Mouse (Mus musculus): Measurements from ENCODE around the gene Cfap69. TPM values are rescaled to one million over a fixed set of nuclear protein-coding genes. Genes with fewer than 3 reads are reported as not detected.

The Cfap69 gene
- polyA plus RNA-seq, 1 experiment, result 5.1 TPM

DNA sequence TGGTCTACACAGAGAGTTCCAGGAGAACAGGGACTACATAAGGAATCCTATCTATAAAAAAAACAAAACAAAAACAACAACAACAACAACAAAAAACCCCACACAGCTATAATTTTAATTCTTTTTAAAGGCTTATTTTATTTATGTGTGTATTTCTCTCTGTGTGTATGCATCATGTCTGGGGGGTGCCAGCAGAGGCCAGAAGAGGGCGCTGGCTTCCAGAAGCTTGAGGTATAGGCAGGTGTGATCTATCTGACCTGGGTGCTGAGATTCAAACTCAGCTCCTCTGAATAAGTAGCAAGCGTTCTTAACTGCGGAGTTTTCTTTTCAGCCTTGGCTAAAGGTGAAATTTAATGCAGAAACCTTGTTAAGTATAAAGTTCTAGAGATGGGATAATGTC lies 76.4 kb downstream of the Cfap69 start:
- no peak overlapping the region for H3K9ac ChIP-seq (ENCODE audit: low read depth, poor library complexity, severe bottlenecking)
- H3K27ac ChIP-seq (ENCODE audit: insufficient read depth, low read length), result no peak overlapping the region
- TF ChIP-seq CTCF (IDR thresholded peaks at IDR 0.05; ENCODE audit: low read depth, low read length) (peak; percentile 7), EP300 (IDR thresholded peaks at IDR 0.05; ENCODE audit: insufficient read depth, low read depth, low read length) (no peak)
- no peaks in the 10 kb centered on the region for H3K4me1 ChIP-seq (ENCODE audit: control insufficient read depth, insufficient read depth, low read length)
- no peaks in the 10 kb centered on the region for H3K36me3 ChIP-seq (ENCODE audit: control insufficient read depth, insufficient read depth, low read length, poor library complexity, severe bottlenecking)
- H3K4me3 ChIP-seq (ENCODE audit: low read depth, low read length), result no peak overlapping the region
- H3K9me3 ChIP-seq (replicated peaks; ENCODE audit: control insufficient read depth, insufficient read depth, low read length, poor library complexity, severe bottlenecking), result 0 out of 2 replicates have a peak, but pooled peaks cover 2% of the 10 kb centered on the region
- no peaks in the 10 kb centered on the region for H3K27me3 ChIP-seq (ENCODE audit: control insufficient read depth, insufficient read depth, low read length, poor library complexity, severe bottlenecking)

DNA sequence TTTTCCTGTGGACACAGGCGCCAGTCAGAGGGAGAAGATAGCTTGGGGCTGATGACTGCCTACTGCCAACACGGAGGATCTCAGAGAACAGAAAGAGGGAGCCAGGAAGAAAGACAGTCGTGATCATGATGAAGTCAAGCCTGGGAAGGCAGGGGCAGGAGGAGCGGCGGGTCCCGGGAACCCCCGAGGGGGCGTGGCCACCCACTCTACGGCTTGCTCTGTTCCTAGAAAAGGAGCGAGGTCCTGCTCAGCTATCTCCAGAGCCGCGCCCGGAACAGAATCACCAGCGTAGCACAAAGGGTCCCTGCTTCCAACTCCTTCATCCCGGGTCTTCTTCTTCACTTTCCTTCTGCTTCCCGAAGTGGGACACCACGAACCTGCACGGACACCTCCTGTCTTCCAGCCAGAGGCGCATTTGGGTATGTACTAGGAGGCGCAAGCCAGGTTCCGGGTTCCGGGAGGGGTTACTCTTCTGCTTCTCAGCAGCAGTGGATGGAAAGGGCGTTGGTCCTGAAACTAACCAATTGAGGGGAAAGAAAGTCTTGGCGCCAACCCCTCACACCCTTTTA lies 90.2 kb downstream of the Cfap69 start, which contains the start of gene Gm8773:
Gene Gm8773, plus strand, starts transcription at position 51 of the 569 bp plus-strand sequence.
- TF ChIP-seq CTCF (IDR thresholded peaks at IDR 0.05; ENCODE audit: low read depth, low read length) (no peak), POLR2A (IDR thresholded peaks at IDR 0.05; ENCODE audit: insufficient read depth, low read length) (no peak), EP300 (IDR thresholded peaks at IDR 0.05; ENCODE audit: insufficient read depth, low read depth, low read length) (no peak)
- Histone ChIP-seq H3K4me3 (ENCODE audit: low read depth, low read length) (peak within 1 kb of the TSS; percentile 83), H3K27ac (ENCODE audit: insufficient read depth, low read length) (no peak within 1 kb of the TSS), H3K9me3 (replicated peaks; ENCODE audit: control insufficient read depth, insufficient read depth, low read length, poor library complexity, severe bottlenecking) (no peaks in the 10 kb centered on the region), H3K36me3 (ENCODE audit: control insufficient read depth, insufficient read depth, low read length, poor library complexity, severe bottlenecking) (no peaks in the 10 kb centered on the region), H3K9ac (ENCODE audit: low read depth, poor library complexity, severe bottlenecking) (0 out of 2 replicates have a peak within 1 kb of the TSS, but pooled peaks have one; percentile 16), H3K27me3 (ENCODE audit: control insufficient read depth, insufficient read depth, low read length, poor library complexity, severe bottlenecking) (0 out of 2 replicates have a peak, but pooled peaks cover 2% of the 10 kb centered on the region), H3K4me1 (ENCODE audit: control insufficient read depth, insufficient read depth, low read length) (no peaks in the 10 kb centered on the region)

DNA sequence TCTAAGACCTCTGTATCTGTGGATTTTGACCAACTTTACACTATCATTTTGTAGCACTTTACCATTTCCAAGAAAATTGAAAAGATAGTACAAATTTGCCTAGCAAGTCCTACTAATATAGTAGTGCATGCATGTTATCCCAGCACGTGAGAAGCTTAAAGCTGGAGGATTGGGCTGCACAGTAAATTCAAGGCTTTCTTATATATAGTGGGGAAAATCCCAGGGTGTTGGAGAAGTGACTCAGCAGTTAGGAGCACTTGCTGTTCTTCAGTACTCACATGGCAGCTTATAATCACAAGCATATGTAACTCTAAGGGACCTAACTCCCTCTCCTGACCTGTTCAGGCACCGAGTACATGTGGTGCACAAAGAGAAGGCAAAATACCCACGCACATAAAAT lies 101.6 kb downstream of the Cfap69 start:
- Histone ChIP-seq H3K27ac (ENCODE audit: insufficient read depth, low read length) (no peak overlapping the region), H3K4me3 (ENCODE audit: low read depth, low read length) (no peak overlapping the region), H3K9me3 (replicated peaks; ENCODE audit: control insufficient read depth, insufficient read depth, low read length, poor library complexity, severe bottlenecking) (no peaks in the 10 kb centered on the region), H3K9ac (ENCODE audit: low read depth, poor library complexity, severe bottlenecking) (no peak overlapping the region), H3K4me1 (ENCODE audit: control insufficient read depth, insufficient read depth, low read length) (peaks cover 3% of the 10 kb centered on the region), H3K36me3 (ENCODE audit: control insufficient read depth, insufficient read depth, low read length, poor library complexity, severe bottlenecking) (no peaks in the 10 kb centered on the region), H3K27me3 (ENCODE audit: control insufficient read depth, insufficient read depth, low read length, poor library complexity, severe bottlenecking) (no peaks in the 10 kb centered on the region)
- TF ChIP-seq EP300 (IDR thresholded peaks at IDR 0.05; ENCODE audit: insufficient read depth, low read depth, low read length), result no peak
- TF ChIP-seq POLR2A (IDR thresholded peaks at IDR 0.05; ENCODE audit: insufficient read depth, low read length), result no peak
- TF ChIP-seq CTCF (IDR thresholded peaks at IDR 0.05; ENCODE audit: low read depth, low read length), result no peak

DNA sequence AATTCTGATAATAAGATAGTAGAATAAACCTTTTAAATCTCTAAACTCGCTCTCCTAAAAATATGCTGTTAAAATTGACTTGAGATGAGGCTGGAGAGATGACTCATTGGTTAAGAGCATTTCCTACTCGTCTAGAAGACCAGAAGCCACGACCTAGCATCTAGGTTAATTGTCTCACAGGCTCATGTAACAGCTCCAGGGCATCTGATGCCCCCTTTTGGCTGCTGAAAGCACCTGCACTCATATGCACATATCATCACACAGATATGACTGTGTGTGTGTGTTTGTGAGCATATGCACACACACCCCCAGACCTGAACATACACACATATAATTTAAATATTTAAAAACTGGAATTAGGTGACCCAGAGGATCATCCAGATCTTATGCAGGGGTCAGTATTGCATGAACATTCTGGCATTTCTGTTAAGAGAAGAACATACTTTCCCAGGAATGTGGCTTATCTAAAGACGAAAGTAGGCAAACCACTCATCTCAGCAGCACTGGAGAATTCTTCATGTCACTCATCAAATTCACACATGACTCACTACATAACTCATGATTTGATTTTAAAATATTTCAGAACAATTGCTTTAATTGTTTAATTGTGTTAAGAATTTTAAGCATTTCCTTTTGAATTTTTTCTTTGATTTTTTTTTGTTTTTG lies 102.9 kb downstream of the Cfap69 start:
- Histone ChIP-seq H3K36me3 (ENCODE audit: control insufficient read depth, insufficient read depth, low read length, poor library complexity, severe bottlenecking) (peaks cover 3% of the 10 kb centered on the region; the same call in 1 of the 2 replicates), H3K4me1 (ENCODE audit: control insufficient read depth, insufficient read depth, low read length) (peaks cover 4% of the 10 kb centered on the region), H3K9ac (ENCODE audit: low read depth, poor library complexity, severe bottlenecking) (no peak overlapping the region), H3K27ac (ENCODE audit: insufficient read depth, low read length) (no peak overlapping the region), H3K9me3 (replicated peaks; ENCODE audit: control insufficient read depth, insufficient read depth, low read length, poor library complexity, severe bottlenecking) (no peaks in the 10 kb centered on the region), H3K4me3 (ENCODE audit: low read depth, low read length) (no peak overlapping the region), H3K27me3 (ENCODE audit: control insufficient read depth, insufficient read depth, low read length, poor library complexity, severe bottlenecking) (no peaks in the 10 kb centered on the region)
- TF ChIP-seq EP300 (IDR thresholded peaks at IDR 0.05; ENCODE audit: insufficient read depth, low read depth, low read length), result no peak
- TF ChIP-seq CTCF (IDR thresholded peaks at IDR 0.05; ENCODE audit: low read depth, low read length), result no peak

DNA sequence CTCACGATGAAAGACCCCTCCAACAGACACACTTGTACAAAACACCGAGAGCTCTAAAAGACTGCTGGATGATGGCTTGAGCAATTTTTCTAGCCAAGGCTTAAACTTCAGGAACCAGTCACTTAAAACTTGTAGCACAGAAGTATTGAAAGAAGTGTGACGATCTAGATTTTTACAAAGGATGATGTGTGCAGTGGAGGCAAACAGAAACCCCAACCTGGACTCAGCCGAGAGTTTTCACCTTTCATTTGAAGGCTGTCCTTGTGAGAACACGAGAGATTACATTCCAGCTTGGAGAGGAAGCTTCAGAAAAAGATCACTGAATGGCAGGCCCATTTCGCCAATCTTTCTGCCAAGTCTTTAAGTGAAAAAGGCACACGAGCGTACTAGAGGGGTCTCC lies 104.2 kb downstream of the Cfap69 start:
- Histone ChIP-seq H3K36me3 (ENCODE audit: control insufficient read depth, insufficient read depth, low read length, poor library complexity, severe bottlenecking) (peaks cover 7% of the 10 kb centered on the region), H3K27ac (ENCODE audit: insufficient read depth, low read length) (no peak overlapping the region), H3K9ac (ENCODE audit: low read depth, poor library complexity, severe bottlenecking) (peak overlapping the region; percentile 70; the same call in 1 of the 2 replicates), H3K4me3 (ENCODE audit: low read depth, low read length) (peak overlapping the region; percentile 97), H3K27me3 (ENCODE audit: control insufficient read depth, insufficient read depth, low read length, poor library complexity, severe bottlenecking) (no peaks in the 10 kb centered on the region), H3K4me1 (ENCODE audit: control insufficient read depth, insufficient read depth, low read length) (peaks cover 4% of the 10 kb centered on the region), H3K9me3 (replicated peaks; ENCODE audit: control insufficient read depth, insufficient read depth, low read length, poor library complexity, severe bottlenecking) (no peaks in the 10 kb centered on the region)
- TF ChIP-seq POLR2A (IDR thresholded peaks at IDR 0.05; ENCODE audit: insufficient read depth, low read length) (no peak), EP300 (IDR thresholded peaks at IDR 0.05; ENCODE audit: insufficient read depth, low read depth, low read length) (no peak), CTCF (IDR thresholded peaks at IDR 0.05; ENCODE audit: low read depth, low read length) (no peak)

DNA sequence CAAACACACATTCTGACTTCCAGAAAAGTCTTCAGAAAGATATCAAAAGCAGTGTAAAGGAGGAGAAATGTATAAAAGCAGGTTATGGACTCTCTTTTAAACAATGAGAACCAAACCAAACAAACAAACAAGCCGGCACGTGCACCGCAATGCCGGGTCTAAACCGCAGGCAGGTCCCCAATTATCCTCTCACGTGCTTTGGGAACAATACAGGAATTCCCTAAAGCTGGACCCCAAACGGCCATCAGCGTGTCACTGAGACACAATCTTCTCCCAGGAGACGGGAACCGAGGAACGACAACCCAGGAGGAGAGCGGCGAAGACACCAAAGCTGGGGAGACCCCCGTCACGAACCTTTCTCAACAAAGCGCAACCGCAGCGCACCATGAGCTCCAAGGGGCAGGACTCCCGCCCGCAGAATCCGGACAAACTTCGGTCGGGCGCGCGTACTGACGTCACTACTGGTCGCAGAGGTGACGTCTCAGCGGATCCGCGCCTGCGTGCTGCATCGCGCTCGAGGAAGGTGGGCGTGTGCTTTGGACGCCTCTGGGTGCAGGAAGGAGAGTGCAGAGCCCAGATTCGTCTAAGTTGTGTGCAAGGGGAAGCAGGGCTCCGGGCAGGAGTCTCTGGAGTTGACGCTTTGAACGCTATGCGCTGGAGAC lies 104.8 kb downstream of the Cfap69 start, which contains the start of gene Gtpbp10:
Gene Gtpbp10, minus strand, starts transcription at position 460 of the 662 bp plus-strand sequence.
- Histone ChIP-seq H3K27ac (ENCODE audit: insufficient read depth, low read length) (peak within 1 kb of the TSS; percentile 22; the same call in 1 of the 2 replicates), H3K36me3 (ENCODE audit: control insufficient read depth, insufficient read depth, low read length, poor library complexity, severe bottlenecking) (peaks cover 13% of the 10 kb centered on the region), H3K4me3 (ENCODE audit: low read depth, low read length) (peak within 1 kb of the TSS; percentile 97), H3K4me1 (ENCODE audit: control insufficient read depth, insufficient read depth, low read length) (peaks cover 4% of the 10 kb centered on the region), H3K9ac (ENCODE audit: low read depth, poor library complexity, severe bottlenecking) (peak within 1 kb of the TSS; percentile 70), H3K9me3 (replicated peaks; ENCODE audit: control insufficient read depth, insufficient read depth, low read length, poor library complexity, severe bottlenecking) (no peaks in the 10 kb centered on the region), H3K27me3 (ENCODE audit: control insufficient read depth, insufficient read depth, low read length, poor library complexity, severe bottlenecking) (no peaks in the 10 kb centered on the region)
- TF ChIP-seq EP300 (IDR thresholded peaks at IDR 0.05; ENCODE audit: insufficient read depth, low read depth, low read length) (peak; percentile 77), POLR2A (IDR thresholded peaks at IDR 0.05; ENCODE audit: insufficient read depth, low read length) (peak; percentile 45), CTCF (IDR thresholded peaks at IDR 0.05; ENCODE audit: low read depth, low read length) (no peak)
